Comparison of ENCODE assay signal across 8 mouse cellular contexts in genomic region chr12:32292749-32293128, GRCm38 (mm10).
DNase-seq lines count a peak whose midpoint lies in the region; TF ChIP-seq lines count a peak whose summit lies in the region.

No protein-coding gene starts in this region.

- H3K36me3 ChIP-seq in kidney, adult 2 months (ENCODE audit: control insufficient read depth, insufficient read depth, low read length) = no peaks in the 10 kb centered on the region

- DNase-seq in gastrocnemius, adult 2 months = peak; percentile 23
- no peak for DNase-seq in gastrocnemius, postnatal 10 days
- DNase-seq in adrenal gland, postnatal 14 days = peak; percentile 43
- peak; percentile 51 for DNase-seq in kidney, adult 2 months
- peak; percentile 46 for DNase-seq in lung, postnatal 36 days
- DNase-seq in thymus, postnatal 14 days = peak; percentile 12
- DNase-seq in left cerebral cortex, adult 11 months (ENCODE audit: low spot score) = no peak
- no peak for DNase-seq in layer of hippocampus, adult 2 months (ENCODE audit: low spot score in 2 of 2)

- no peak for TF ChIP-seq POLR2A in kidney, adult 2 months (IDR thresholded peaks at IDR 0.05; ENCODE audit: low read depth, low read length)

- 39% methylated on average over 5 of the region's 5 CpGs for WGBS in kidney, adult 2 months

- intact Hi-C loops in gastrocnemius, adult 2 months (cut with DNase I) = loop anchor here (5.0 kb wide), 2 partner anchors 85 to 605 kb away; partner anchors contain the start of gene Ccdc71l

- H3K27ac ChIP-seq in gastrocnemius, adult 2 months = no peak overlapping the region; the same call in 1 of the 2 replicates
- H3K27ac ChIP-seq in kidney, adult 2 months (ENCODE audit: insufficient read depth, low read depth, low read length) = no peak overlapping the region
- no peak overlapping the region for H3K27ac ChIP-seq in layer of hippocampus, adult 2 months

- TF ChIP-seq CTCF in gastrocnemius, adult 2 months (IDR thresholded peaks at IDR 0.05) = no peak
- TF ChIP-seq CTCF in kidney, adult 2 months (conservative IDR thresholded peaks at IDR 0.05; ENCODE audit: insufficient read depth, insufficient read length, low read depth, low read length) = peak; percentile 17; the same call in 1 of the 2 replicates
- no peak for TF ChIP-seq CTCF in layer of hippocampus, adult 2 months (conservative IDR thresholded peaks at IDR 0.05)

- no peaks in the 10 kb centered on the region for H3K27me3 ChIP-seq in kidney, adult 2 months (replicated peaks; ENCODE audit: control insufficient read depth, insufficient read depth, low read length)

- no peaks in the 10 kb centered on the region for H3K4me1 ChIP-seq in kidney, adult 2 months (ENCODE audit: control insufficient read depth, insufficient read depth, low read length)

- no peak overlapping the region for H3K4me3 ChIP-seq in gastrocnemius, adult 2 months
- no peak overlapping the region for H3K4me3 ChIP-seq in kidney, adult 2 months (ENCODE audit: insufficient read depth, low read depth, low read length)
- H3K4me3 ChIP-seq in layer of hippocampus, adult 2 months = no peak overlapping the region

Comparison
In these comparisons a context has a peak if more than half of its experiments do, and no peak if none do; other contexts are left out.
1. DNase-seq: peak in gastrocnemius, adult 2 months (single experiment), adrenal gland, postnatal 14 days (single experiment), kidney, adult 2 months (single experiment), lung, postnatal 36 days (single experiment) and thymus, postnatal 14 days (single experiment); none in gastrocnemius, postnatal 10 days (single experiment), left cerebral cortex, adult 11 months (single experiment) and layer of hippocampus, adult 2 months (0 of 2).